ENCODE assay signal across 8 mouse cellular contexts in the genomic region with DNA sequence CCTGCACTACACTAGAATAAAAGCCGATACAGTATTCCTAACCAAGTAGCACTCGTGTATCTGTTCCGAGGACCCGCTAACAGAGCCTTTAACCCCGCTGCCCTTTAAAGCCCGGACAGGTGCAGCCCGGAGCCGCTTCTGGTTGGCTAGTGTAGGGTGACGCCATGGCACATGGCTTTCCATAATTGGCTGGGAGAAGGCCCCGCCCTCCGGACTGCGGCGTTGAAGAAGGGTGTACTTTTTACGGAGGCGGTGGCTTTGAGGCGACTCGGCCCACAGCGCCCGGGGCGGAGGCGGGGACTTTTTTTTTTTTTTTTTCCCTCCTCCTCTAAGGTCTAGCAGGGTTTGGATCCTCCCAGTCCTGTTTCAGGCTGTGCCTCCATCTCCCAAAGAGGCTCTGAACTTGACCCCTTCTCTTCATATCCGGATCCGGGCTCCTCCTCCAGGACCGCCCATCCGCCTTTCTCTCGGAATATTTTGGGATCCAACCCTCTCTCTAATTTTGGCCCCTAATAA. TPM values are rescaled to one million over a fixed set of nuclear protein-coding genes. Genes with fewer than 3 reads are reported as not detected.
DNase-seq lines count a peak whose midpoint lies in the region; ATAC-seq and TF ChIP-seq lines count a peak whose summit lies in the region.

A gene (plus strand): TSS at position 198 of the 516 bp plus-strand sequence.

- TF ChIP-seq POLR2A in bone marrow macrophage, adult 2 months (IDR thresholded peaks at IDR 0.05; ENCODE audit: borderline replicate concordance, low read depth, low read length): no peak
- peak; percentile 81 for TF ChIP-seq POLR2A in heart, adult 2 months (IDR thresholded peaks at IDR 0.05; ENCODE audit: insufficient read depth, low read depth, low read length)
- peak; percentile 35 for TF ChIP-seq POLR2A in kidney, adult 2 months (IDR thresholded peaks at IDR 0.05; ENCODE audit: low read depth, low read length)
- no peak; the same call in 1 of the 2 replicates for TF ChIP-seq POLR2A in small intestine, adult 2 months (IDR thresholded peaks at IDR 0.05; ENCODE audit: low read depth, low read length)

- no peak for TF ChIP-seq EP300 in heart, adult 2 months (IDR thresholded peaks at IDR 0.05; ENCODE audit: insufficient read depth, low read depth, low read length)

- peaks cover 37% of the 10 kb centered on the region for H3K4me1 ChIP-seq in bone marrow macrophage, adult 2 months (ENCODE audit: control insufficient read depth, insufficient read depth, low read length)
- H3K4me1 ChIP-seq in embryonic facial prominence, embryonic 15.5 days: peaks cover 42% of the 10 kb centered on the region
- H3K4me1 ChIP-seq in heart, adult 2 months (ENCODE audit: control insufficient read depth, insufficient read depth, low read length): peaks cover 3% of the 10 kb centered on the region
- peaks cover 19% of the 10 kb centered on the region for H3K4me1 ChIP-seq in kidney, adult 2 months (ENCODE audit: control insufficient read depth, insufficient read depth, low read length)
- H3K4me1 ChIP-seq in limb, embryonic 11.5 days (ENCODE audit: control insufficient read depth, insufficient read depth, low read length): peaks cover 10% of the 10 kb centered on the region
- peaks cover 41% of the 10 kb centered on the region for H3K4me1 ChIP-seq in midbrain, embryonic 13.5 days (replicated peaks)
- peaks cover 19% of the 10 kb centered on the region for H3K4me1 ChIP-seq in small intestine, adult 2 months (ENCODE audit: control insufficient read depth, insufficient read depth, insufficient read length, low read length)

- peak; percentile 90 for ATAC-seq in embryonic facial prominence, embryonic 15.5 days (ENCODE audit: insufficient number of reproducible peaks, low FRiP score, low TSS enrichment, low read depth)
- peak; percentile 95 for ATAC-seq in limb, embryonic 11.5 days (ENCODE audit: insufficient number of reproducible peaks, low FRiP score, low TSS enrichment, low read depth)
- peak; percentile 97 for ATAC-seq in midbrain, embryonic 13.5 days

- no peaks in the 10 kb centered on the region for H3K9me3 ChIP-seq in embryonic facial prominence, embryonic 15.5 days (replicated peaks)
- no peaks in the 10 kb centered on the region for H3K9me3 ChIP-seq in limb, embryonic 11.5 days (ENCODE audit: control insufficient read depth, low read length)
- no peaks in the 10 kb centered on the region for H3K9me3 ChIP-seq in midbrain, embryonic 13.5 days

- H3K27me3 ChIP-seq in embryonic facial prominence, embryonic 15.5 days: peaks cover 34% of the 10 kb centered on the region
- no peaks in the 10 kb centered on the region for H3K27me3 ChIP-seq in heart, adult 2 months (ENCODE audit: control insufficient read depth, insufficient read depth, low read length)
- no peaks in the 10 kb centered on the region for H3K27me3 ChIP-seq in kidney, adult 2 months (replicated peaks; ENCODE audit: control insufficient read depth, insufficient read depth, low read length)
- H3K27me3 ChIP-seq in limb, embryonic 11.5 days (ENCODE audit: control insufficient read depth, insufficient read depth, low read length): peaks cover 22% of the 10 kb centered on the region
- peaks cover 24% of the 10 kb centered on the region; the same call in 1 of the 2 replicates for H3K27me3 ChIP-seq in midbrain, embryonic 13.5 days
- no peaks in the 10 kb centered on the region for H3K27me3 ChIP-seq in small intestine, adult 2 months (ENCODE audit: control insufficient read depth, insufficient read depth, low read length)

- H3K27ac ChIP-seq in bone marrow macrophage, adult 2 months (ENCODE audit: insufficient read depth, low read depth, low read length): peak within 1 kb of the TSS; percentile 84
- H3K27ac ChIP-seq in embryonic facial prominence, embryonic 15.5 days (replicated peaks): peak within 1 kb of the TSS; percentile 66
- H3K27ac ChIP-seq in heart, adult 2 months: peak within 1 kb of the TSS; percentile 88
- peak within 1 kb of the TSS; percentile 84 for H3K27ac ChIP-seq in kidney, adult 2 months (ENCODE audit: insufficient read depth, low read depth, low read length)
- H3K27ac ChIP-seq in limb, embryonic 11.5 days (replicated peaks; ENCODE audit: low read depth, low read length): no peak within 1 kb of the TSS
- peak within 1 kb of the TSS; percentile 90 for H3K27ac ChIP-seq in midbrain, embryonic 13.5 days
- peak within 1 kb of the TSS; percentile 73 for H3K27ac ChIP-seq in small intestine, adult 2 months (ENCODE audit: insufficient read depth, low read depth, low read length)

- WGBS in embryonic facial prominence, embryonic 15.5 days: 1% methylated on average over 26 of the region's 26 CpGs
- under 1% methylated on average over 26 of the region's 26 CpGs for WGBS in heart, adult 2 months
- 0% methylated on average over 26 of the region's 26 CpGs for WGBS in kidney, adult 2 months
- WGBS in limb, embryonic 11.5 days: under 1% methylated on average over 26 of the region's 26 CpGs
- under 1% methylated on average over 26 of the region's 26 CpGs for WGBS in midbrain, embryonic 13.5 days
- WGBS in small intestine, adult 2 months: under 1% methylated on average over 26 of the region's 26 CpGs

- intact Hi-C loops in heart, adult 2 months (cut with DNase I): loop anchor here (1.0 to 5.0 kb wide), 4 partner anchors 41 to 214 kb away; a partner anchor contains a TSS

- H3K36me3 ChIP-seq in embryonic facial prominence, embryonic 15.5 days: no peaks in the 10 kb centered on the region
- H3K36me3 ChIP-seq in heart, adult 2 months (ENCODE audit: control insufficient read depth, insufficient read depth, low read length): no peaks in the 10 kb centered on the region
- no peaks in the 10 kb centered on the region for H3K36me3 ChIP-seq in kidney, adult 2 months (ENCODE audit: control insufficient read depth, insufficient read depth, low read length)
- H3K36me3 ChIP-seq in limb, embryonic 11.5 days (ENCODE audit: control insufficient read depth, insufficient read depth, low read length): no peaks in the 10 kb centered on the region
- H3K36me3 ChIP-seq in midbrain, embryonic 13.5 days: peaks cover 14% of the 10 kb centered on the region
- peaks cover 28% of the 10 kb centered on the region for H3K36me3 ChIP-seq in small intestine, adult 2 months (ENCODE audit: control insufficient read depth, insufficient read depth, low read length)

- peak; percentile 99 for DNase-seq in 416B (ENCODE audit: low read depth)
- DNase-seq in heart, adult 2 months: peak; percentile 91 to 97
- DNase-seq in kidney, adult 2 months: peak; percentile 99
- peak; percentile 92 for DNase-seq in limb, embryonic 11.5 days (ENCODE audit: low spot score)

- TF ChIP-seq CTCF in bone marrow macrophage, adult 2 months (IDR thresholded peaks at IDR 0.05; ENCODE audit: low read depth, low read length): no peak
- TF ChIP-seq CTCF in heart, adult 2 months (IDR thresholded peaks at IDR 0.05): no peak
- TF ChIP-seq CTCF in kidney, adult 2 months (conservative IDR thresholded peaks at IDR 0.05; ENCODE audit: insufficient read depth, insufficient read length, low read depth, low read length): no peak
- TF ChIP-seq CTCF in small intestine, adult 2 months (IDR thresholded peaks at IDR 0.05; ENCODE audit: extremely low read depth, insufficient read length, insufficient replicate concordance, low read depth, low read length): no peak

- peak within 1 kb of the TSS; percentile 3; the same call in 1 of the 2 replicates for H3K9ac ChIP-seq in embryonic facial prominence, embryonic 15.5 days
- H3K9ac ChIP-seq in heart, adult 2 months (ENCODE audit: low read depth, low read length): peak within 1 kb of the TSS; percentile 46
- H3K9ac ChIP-seq in limb, embryonic 11.5 days (ENCODE audit: low read length): peak within 1 kb of the TSS; percentile 49; the same call in 1 of the 2 replicates
- peak within 1 kb of the TSS; percentile 87 for H3K9ac ChIP-seq in midbrain, embryonic 13.5 days (replicated peaks)

- peak within 1 kb of the TSS; percentile 75 for H3K4me2 ChIP-seq in embryonic facial prominence, embryonic 15.5 days (replicated peaks)
- peak within 1 kb of the TSS; percentile 61 for H3K4me2 ChIP-seq in limb, embryonic 11.5 days (ENCODE audit: low read depth, severe bottlenecking)
- peak within 1 kb of the TSS; percentile 84 for H3K4me2 ChIP-seq in midbrain, embryonic 13.5 days (replicated peaks)

- no peaks in the 10 kb centered on the region for H3K79me2 ChIP-seq in heart, adult 2 months (replicated peaks; ENCODE audit: control insufficient read depth, insufficient read depth, low read length)

- peak within 1 kb of the TSS; percentile 77 for H3K4me3 ChIP-seq in bone marrow macrophage, adult 2 months (ENCODE audit: insufficient read depth, low read length)
- H3K4me3 ChIP-seq in embryonic facial prominence, embryonic 15.5 days (replicated peaks): peak within 1 kb of the TSS; percentile 47
- peak within 1 kb of the TSS; percentile 62 for H3K4me3 ChIP-seq in heart, adult 2 months
- H3K4me3 ChIP-seq in kidney, adult 2 months (ENCODE audit: insufficient read depth, low read depth, low read length): peak within 1 kb of the TSS; percentile 72
- peak within 1 kb of the TSS; percentile 31 for H3K4me3 ChIP-seq in limb, embryonic 11.5 days (ENCODE audit: low read depth, low read length)
- peak within 1 kb of the TSS; percentile 65 for H3K4me3 ChIP-seq in midbrain, embryonic 13.5 days (replicated peaks)
- peak within 1 kb of the TSS; percentile 67 for H3K4me3 ChIP-seq in small intestine, adult 2 months (ENCODE audit: low read depth, low read length)

RNA-seq across cellular contexts. Expression of the gene that starts here (rescaled TPM):
- 22.0 and 23.9 TPM in 2 replicates for polyA plus RNA-seq in bone marrow macrophage, adult 2 months (2012; ENCODE audit: insufficient read depth, insufficient read length, missing spikeins)
- 21.5 and 22.5 TPM in 2 replicates for polyA plus RNA-seq in embryonic facial prominence, embryonic 15.5 days (2015; fragmentation: Nextera tagmentation; extraction: Ambion mirVana)
- total RNA-seq in heart, adult 2 months (2021): 10 to 100 TPM; 53.0 to 56.7 TPM
- polyA plus RNA-seq in heart, adult 2 months (2012; rRNA removed): 32.4 and 41.4 TPM in 2 replicates
- polyA plus RNA-seq in kidney, adult 2 months (2012; rRNA removed): 22.3 and 23.6 TPM in 2 replicates
- polyA plus RNA-seq in limb, embryonic 11.5 days (2014; fragmentation: Nextera tagmentation; extraction: Ambion mirVana): 11.2 and 11.8 TPM in 2 replicates
- 49.4 and 56.5 TPM in 2 replicates for polyA plus RNA-seq in midbrain, embryonic 13.5 days (2015; fragmentation: Nextera tagmentation; extraction: Ambion mirVana)
- 5.7 and 6.6 TPM in 2 replicates for polyA plus RNA-seq in small intestine, adult 2 months (2012; rRNA removed)

Comparison
In these comparisons a context has a peak if more than half of its experiments do, and no peak if none do; other contexts are left out.
1. POLR2A ChIP-seq: peak in heart, adult 2 months (single experiment) and kidney, adult 2 months (single experiment); none in bone marrow macrophage, adult 2 months (single experiment) and small intestine, adult 2 months (single experiment).
2. H3K9ac ChIP-seq: peak in every context shown above with its lines; median percentile 87 in midbrain, embryonic 13.5 days; 49 in limb, embryonic 11.5 days; 46 in heart, adult 2 months; 3 in embryonic facial prominence, embryonic 15.5 days.
3. Peak in every context shown above with its lines, with median percentiles within 50 percentile points of each other: DNase-seq, H3K4me3 ChIP-seq, ATAC-seq and H3K4me2 ChIP-seq.